Mouse (Mus musculus) cerebellum, adult 11 months (tissue): ENCODE measurements around the gene Cpne7.
A peak's percentile ranks its signal among the peaks of the same experiment; 100 is the strongest.
"Not testable (repeated sequence)": the region's sequence is repeated elsewhere in the genome, so short reads cannot be mapped to it uniquely, and the experiment has no call there.

Experiments used
- DNase-seq: peaks from one replicate; pipeline ENCODE4 v3.0.0; 2022

Cpne7 gene

GRCm38 (mm10) chr8:123117127-123117731, at the start of gene Cpne7:
TSS of gene Cpne7 (plus strand) at chr8:123117374.
- no peak for DNase-seq

DNA sequence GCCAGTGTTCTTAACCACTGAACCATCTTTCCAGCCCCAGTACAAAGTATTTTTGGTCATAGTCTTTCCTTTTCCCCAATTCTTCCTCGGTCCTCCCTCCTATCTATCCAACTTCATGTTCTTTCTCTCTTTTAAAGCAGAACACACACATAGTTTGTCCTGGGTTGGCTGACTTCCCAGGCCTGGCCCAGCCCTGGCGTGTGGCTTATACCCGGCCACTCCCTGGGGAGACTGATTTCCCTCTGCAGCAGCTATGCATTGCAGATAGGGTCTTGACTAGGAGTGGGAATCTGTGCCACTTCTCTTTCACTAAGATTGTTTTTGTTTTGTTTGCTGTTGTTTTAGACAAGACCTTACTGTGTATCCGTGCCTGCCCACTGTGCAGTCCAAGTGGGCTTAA, 46.0 kb upstream of the Cpne7 start:
- no peak for DNase-seq

DNA sequence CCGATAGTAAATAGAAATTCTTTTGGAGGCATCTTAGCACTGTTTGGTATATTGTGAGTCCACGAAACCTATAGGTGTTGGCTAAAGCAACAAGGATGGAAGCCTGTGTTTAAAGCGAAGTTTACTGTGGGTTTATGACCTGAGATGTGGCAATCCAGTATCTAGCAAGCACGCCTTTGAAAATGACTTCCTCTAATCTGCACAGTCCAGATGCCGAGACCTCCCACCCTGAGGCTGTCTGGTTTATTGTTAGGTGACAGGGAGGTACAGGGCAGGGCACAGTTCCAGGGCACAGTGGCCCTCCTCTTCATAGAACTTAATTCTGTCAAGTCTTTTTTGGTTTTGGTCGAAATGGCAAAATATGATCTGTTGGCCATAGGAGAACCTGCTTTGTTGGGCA, 40.0 kb upstream of the Cpne7 start:
- DNase-seq, result no peak

DNA sequence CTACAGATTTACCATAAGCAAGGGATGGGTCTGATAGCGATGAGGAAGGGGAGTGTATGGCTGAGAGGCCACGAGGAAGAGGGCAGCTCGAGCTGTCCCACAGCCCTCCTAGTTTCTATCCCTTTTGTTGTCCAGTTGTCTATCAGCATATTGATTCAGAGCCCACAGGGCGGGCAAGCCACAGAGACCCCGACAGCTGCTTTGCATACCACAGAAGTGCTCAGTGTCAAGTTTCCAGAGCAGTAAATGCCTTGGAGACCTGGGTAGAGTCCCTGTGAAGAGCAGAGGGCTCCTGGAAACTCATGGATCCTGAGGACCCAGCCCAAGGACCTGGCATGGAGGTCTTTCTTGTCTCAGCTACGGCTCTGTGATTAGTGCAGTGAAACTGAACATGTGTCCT, 34.2 kb upstream of the Cpne7 start:
- no peak for DNase-seq

GRCm38 (mm10) chr8:123083610-123084009, 33.6 kb upstream of the Cpne7 start:
- DNase-seq, result no peak

DNA sequence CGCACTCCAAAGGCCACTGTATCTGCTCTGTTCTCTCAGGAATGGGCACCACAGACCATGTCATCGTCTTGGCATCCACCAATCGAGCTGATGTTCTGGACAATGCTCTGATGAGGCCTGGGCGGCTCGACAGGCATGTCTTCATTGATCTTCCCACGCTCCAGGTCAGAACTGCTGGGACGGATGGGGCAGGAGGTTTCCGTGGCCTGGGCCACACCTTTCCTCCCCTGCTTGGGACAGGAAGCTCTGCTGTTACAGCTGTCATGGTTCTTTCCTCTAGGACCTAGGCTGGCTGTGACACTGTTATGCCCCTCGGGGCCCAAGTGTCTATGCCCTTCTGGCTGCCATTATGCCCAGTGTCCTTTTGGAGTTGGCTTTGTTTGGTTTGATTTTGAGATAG, 29.9 kb upstream of the Cpne7 start:
- no peak for DNase-seq

GRCm38 (mm10) chr8:123097216-123097615, 20.0 kb upstream of the Cpne7 start:
- no peak for DNase-seq

- DNase-seq, result no peak
Observed at GRCm38 (mm10) chr8:123097786-123098584, 19.2 kb upstream of the Cpne7 start.

DNA sequence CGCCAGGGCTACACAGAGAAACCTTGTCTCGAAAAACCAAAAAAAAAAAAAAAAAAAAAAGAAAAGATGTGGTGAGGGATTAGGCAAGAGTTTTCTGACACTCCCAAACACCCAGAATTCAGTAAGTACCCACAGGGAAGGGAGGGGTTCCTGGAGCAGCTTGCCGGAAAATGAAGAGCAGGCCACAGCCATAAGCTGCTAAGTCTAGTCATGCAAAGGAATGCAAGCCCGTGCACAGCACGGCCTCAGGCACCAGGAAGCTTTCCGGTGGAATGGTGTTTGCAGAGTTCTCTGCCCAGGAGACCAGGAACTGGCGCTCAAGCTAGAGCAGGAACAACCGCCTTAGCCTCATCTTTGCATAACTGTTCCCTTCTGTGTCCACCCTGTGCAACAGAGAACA, 16.9 kb upstream of the Cpne7 start:
- DNase-seq, result no peak

GRCm38 (mm10) chr8:123101244-123101643, 15.9 kb upstream of the Cpne7 start:
- DNase-seq, result no peak

DNA sequence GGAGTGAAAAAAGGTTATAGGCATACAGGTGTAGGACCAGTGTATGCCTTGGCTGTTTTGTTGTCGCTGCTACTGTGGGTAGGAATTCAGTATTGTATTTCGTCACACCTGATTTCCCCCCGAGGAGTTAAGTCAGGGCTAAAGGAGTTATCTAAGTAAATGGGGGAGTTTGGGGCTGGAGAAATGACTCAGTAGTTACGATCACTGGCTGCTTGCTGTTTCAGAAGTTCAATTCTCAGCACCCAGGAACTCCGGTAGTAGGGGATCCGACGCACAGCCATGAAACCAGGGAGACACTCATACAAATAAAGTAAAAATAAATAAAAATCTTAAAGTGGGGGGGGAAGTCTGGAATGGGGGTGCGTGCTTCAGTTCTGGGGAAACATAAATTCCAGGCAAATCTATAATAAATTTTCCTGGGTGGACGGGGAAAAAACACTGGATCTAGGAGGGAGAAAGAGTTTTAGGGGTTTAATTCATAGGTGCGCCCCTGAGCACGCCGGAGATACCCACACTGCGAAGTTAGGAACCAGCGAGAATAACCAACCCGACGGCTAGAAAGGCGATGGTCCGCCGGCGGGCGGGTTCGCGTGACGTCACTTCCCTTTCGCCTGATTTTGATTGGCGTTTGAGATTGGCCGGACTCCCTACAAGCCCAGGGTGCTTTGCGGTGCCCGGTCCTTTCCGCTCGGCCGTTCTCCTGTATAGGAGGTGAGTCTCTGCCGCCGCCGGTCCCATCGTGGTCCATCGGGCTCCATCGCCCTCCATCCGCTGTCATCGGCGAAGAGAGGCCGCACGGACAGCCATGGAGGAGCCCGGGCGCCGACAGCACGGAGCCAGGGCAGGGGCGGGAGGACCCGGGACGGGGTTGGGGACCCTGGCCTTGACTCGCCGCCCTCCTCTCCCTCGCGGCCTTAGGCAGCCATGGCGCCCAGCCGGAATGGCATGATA, 15.2 kb upstream of the Cpne7 start, which contains the start of gene Rpl13:
Rpl13 (plus strand) TSS at position 616 of the 951 bp plus-strand sequence.
- peak; percentile 96 for DNase-seq

DNA sequence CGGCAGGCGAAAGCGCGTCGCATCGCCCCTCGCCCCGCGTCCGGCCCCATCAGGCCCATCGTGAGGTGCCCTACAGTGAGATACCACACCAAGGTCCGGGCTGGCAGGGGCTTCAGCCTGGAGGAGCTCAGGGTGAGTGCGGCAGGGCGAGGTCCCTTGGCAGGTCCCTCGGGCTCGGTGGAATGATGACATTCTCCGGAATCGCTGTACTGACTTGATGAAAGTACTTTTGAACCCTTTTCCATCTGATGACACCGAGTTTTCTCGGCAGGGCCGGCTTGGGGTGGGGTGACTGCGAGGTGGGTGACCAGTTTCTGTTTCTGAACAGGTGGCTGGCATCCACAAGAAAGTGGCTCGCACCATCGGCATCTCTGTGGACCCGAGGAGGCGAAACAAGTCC, 14.3 kb upstream of the Cpne7 start:
- not testable (repeated sequence) for DNase-seq

DNA sequence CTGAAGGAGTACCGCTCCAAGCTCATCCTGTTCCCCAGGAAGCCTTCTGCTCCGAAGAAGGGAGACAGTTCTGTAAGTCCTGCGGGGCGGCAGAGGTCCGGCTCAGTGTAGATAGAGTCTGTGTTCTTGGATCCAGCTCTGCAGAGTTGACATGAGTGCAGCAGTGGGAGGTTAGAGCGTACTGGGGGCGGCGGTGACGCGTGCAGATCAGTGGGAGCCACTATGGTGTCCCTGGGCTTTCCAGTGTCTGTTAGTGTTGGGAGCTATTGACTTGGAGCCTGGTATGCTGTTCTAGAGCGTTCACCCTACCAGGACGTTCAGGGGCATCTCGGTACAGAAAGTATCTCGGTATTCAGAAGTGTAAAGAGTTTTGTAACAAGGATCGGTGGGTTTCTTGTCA, 13.9 kb upstream of the Cpne7 start:
- no peak for DNase-seq

GRCm38 (mm10) chr8:123104046-123104767, 13.0 kb upstream of the Cpne7 start:
- no peak for DNase-seq

DNA sequence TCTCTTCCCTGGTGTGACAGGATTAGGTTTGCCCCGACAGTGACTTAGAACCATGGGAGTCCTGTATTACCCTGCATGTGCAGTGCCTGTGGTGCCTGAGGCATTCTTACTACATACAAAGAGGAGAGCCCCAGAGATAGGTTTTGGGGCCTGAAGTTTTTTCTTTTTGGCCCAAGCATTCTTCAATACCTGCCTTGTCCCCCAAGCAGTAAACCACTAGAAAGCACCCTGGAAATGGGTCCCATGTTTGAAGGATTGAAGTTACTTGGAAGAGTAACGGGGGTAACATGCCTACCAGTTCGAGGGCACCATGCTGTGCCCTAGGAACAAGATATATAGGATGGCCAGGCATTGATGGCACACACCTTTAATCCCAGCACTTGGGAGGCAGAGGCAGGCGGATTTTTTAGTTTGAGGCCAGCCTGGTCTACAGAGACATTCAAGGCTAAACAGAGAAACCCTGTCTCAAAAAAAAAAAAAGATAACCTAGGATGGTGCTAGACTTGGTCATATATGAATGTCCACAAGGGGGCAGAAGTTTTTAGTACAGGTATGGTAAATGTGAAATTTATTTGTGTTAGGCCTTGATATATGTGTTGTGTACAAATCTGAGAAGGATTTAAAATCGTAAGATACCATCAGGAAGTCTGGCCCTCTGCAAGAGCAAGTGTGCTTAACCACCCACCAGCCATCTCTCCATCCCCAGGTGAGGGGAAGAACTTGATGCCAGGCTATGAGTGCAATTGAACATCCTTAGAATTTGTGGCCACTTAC, 11.4 kb upstream of the Cpne7 start:
- no peak for DNase-seq

- DNase-seq, result no peak
Observed at GRCm38 (mm10) chr8:123106531-123106930, 10.6 kb upstream of the Cpne7 start.

- no peak for DNase-seq
Observed at GRCm38 (mm10) chr8:123108010-123108409, 9.2 kb upstream of the Cpne7 start.

DNA sequence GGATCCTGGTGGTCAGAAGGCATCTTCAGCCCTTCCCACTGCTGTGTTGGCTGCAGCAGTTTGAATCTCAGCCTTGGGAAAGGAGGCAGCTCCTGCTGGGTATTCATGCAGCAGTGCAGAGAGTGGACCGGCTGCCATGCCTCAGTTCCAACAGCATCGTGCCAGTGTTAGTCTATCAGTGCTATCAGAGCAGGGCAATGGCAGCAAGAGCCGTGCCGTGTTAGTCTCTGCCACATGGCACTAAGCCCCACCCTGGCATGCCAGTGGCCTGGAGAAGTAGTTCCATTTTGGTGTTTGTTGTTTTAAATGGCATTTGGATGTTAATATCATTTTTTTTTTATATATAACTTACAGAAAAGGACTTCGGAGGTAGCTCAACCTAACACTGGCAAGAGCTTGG, 8.2 kb upstream of the Cpne7 start:
- DNase-seq, result no peak

- DNase-seq, result no peak
Observed at GRCm38 (mm10) chr8:123110649-123111048, 6.5 kb upstream of the Cpne7 start.

DNA sequence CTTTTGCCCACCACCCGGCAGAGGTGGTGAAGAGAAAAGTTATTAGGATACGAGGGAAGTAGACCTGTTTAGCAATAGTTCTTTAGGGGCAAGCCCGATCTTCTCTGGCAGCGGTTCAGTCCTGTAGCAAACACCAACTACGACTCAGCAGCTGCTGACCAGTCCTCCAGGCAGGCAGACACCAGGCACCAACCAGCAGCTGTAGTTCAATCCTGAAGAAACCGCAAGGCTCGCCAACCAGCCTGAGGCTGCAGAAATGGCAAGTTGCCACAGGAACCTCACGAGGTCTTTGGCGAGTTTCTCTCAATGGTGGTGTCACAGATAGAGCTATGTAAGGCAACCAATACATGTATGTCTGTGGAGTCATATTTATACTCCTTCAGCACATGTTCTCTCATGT, 4.3 kb upstream of the Cpne7 start:
- no peak for DNase-seq

DNA sequence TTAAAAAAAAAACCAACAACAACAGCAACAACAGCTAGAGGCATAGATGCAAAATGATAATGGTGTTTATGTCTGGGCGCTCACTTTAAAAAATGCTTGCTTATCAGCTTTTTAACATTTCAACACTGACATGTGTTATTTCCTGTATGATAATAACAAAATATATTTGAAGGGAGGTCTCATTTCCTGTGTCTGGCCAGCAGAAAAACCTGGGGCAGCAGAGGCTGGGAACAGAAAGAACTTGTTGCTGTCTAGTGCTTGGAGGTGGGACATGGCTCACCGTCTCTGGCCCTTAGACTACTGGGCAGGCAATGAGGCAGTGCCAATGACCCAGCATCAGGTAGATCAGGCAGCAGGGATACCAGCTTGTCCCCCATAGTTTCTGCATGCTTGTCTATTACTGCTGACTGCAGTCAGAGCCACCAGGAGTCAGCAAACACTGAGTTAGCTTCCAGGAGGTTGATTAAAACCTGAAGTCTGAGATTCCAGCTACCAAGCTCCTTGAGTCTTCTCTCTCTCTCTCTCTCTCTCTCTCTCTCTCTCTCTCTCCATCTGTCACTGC, 3.2 kb upstream of the Cpne7 start:
- DNase-seq, result no peak

DNA sequence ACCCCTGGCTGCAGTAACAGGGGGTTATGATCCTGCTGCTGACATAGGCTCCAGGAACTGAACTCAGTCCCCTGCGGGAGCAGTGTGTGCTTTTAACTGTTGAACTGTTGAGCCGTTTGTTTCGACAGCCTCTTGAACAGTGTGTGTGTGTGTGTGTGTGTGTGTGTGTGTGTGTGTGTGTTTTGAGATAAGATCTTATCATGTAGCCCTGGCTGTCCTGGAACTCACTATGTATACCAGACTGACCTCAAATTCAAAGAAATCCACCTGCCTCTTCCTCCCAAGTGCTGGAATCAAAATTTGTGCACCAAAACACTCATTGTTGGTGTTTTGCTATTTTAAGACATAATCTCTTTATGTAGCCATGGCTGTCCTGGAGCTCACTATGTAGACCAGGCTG, 2.5 kb upstream of the Cpne7 start:
- DNase-seq, result no peak
